Mouse (Mus musculus) inflammation-experienced regulatory T-cells, adult 16 weeks (primary cell): Measurements from ENCODE around the gene Kif17. TPM values are rescaled to one million over a fixed set of nuclear protein-coding genes. Genes with fewer than 3 reads are reported as not detected.

ENCODE experiments used
- polyA plus RNA-seq: library from polyadenylated mRNA; unstranded; fragments of 100-300 nt; shearing (Covaris generic); gene quantifications from one replicate; pipeline ENCODE4 v1.2.1, GENCODE M21; 2017

The Kif17 gene
- polyA plus RNA-seq = not detected

GRCm38 (mm10) chr4:138250088-138250960 lies at the start of gene Kif17, which contains the start of gene Sh2d5:
Gene Kif17, plus strand, starts transcription at chr4:138250435.
Gene Sh2d5, plus strand, starts transcription at chr4:138250403.

GRCm38 (mm10) chr4:138216200-138216890 lies 33.9 kb upstream of the Kif17 start, which contains the start of gene Hp1bp3:
Gene Hp1bp3, plus strand, starts transcription at chr4:138216296.

GRCm38 (mm10) chr4:138304340-138305104 lies 54.3 kb downstream of the Kif17 start, which contains the start of gene Ddost:
Gene Ddost, plus strand, starts transcription at chr4:138304730.

GRCm38 (mm10) chr4:138326077-138326695 lies 76.0 kb downstream of the Kif17 start, which contains the start of gene Pink1:
Gene Pink1, minus strand, starts transcription at chr4:138326307.

Other genes with a start within 250 kb of the Kif17 start
- 236 TPM for gene Hp1bp3, start 34.1 kb upstream of the Kif17 start, polyA plus RNA-seq
- gene Sh2d5, start within 50 bp of the Kif17 start, polyA plus RNA-seq = not detected
- gene Ddost, start 54.3 kb downstream of the Kif17 start, polyA plus RNA-seq = 162 TPM
- 18.3 TPM for gene Pink1, start 75.9 kb downstream of the Kif17 start, polyA plus RNA-seq
- not detected for gene Cda, start 117.6 kb downstream of the Kif17 start, polyA plus RNA-seq
- gene Fam43b, start 146.1 kb downstream of the Kif17 start, polyA plus RNA-seq = not detected
- gene Mul1, start 184.2 kb downstream of the Kif17 start, polyA plus RNA-seq = 13.7 TPM
- gene Camk2n1, start 203.9 kb downstream of the Kif17 start, polyA plus RNA-seq = 0.46 TPM